Mouse (Mus musculus) urinary bladder, postnatal 14 days (tissue): ENCODE results near the gene Cilp2.
A peak's percentile ranks its signal among the peaks of the same experiment; 100 is the strongest.

Experiments used
- DNase-seq: peaks from one replicate; pipeline ENCODE4 v3.0.0; 2021; ENCODE audit warnings: low spot score

Gene Cilp2

GRCm38 (mm10) chr8:69901484-69902162 lies 14.1 kb upstream of the Cilp2 start:
- DNase-seq, result peak; percentile 98

GRCm38 (mm10) chr8:69900895-69901451 lies 13.5 kb upstream of the Cilp2 start:
- no peak for DNase-seq

- no peak for DNase-seq
These were observed 12.4 kb upstream of the Cilp2 start for GRCm38 (mm10) chr8:69899876-69900275.

GRCm38 (mm10) chr8:69897857-69898256 lies 10.4 kb upstream of the Cilp2 start:
- no peak for DNase-seq

- DNase-seq, result no peak
These were observed 8.4 kb upstream of the Cilp2 start for GRCm38 (mm10) chr8:69895772-69896451.

GRCm38 (mm10) chr8:69894836-69895332 lies 7.4 kb upstream of the Cilp2 start:
- no peak for DNase-seq

GRCm38 (mm10) chr8:69893863-69894262 lies 6.4 kb upstream of the Cilp2 start:
- DNase-seq, result peak; percentile 64

- peak; percentile 58 for DNase-seq
These were observed 3.3 kb upstream of the Cilp2 start for GRCm38 (mm10) chr8:69890813-69891241.

- DNase-seq, result no peak
These were observed 1.4 kb upstream of the Cilp2 start for GRCm38 (mm10) chr8:69888902-69889301.

- no peak for DNase-seq
These were observed 868 bp upstream of the Cilp2 start for GRCm38 (mm10) chr8:69888244-69888866.

GRCm38 (mm10) chr8:69884141-69884540 lies 3.3 kb downstream of the Cilp2 start:
- no peak for DNase-seq

GRCm38 (mm10) chr8:69882833-69883600 lies 4.5 kb downstream of the Cilp2 start:
- DNase-seq, result no peak

- peak; percentile 76 for DNase-seq
These were observed 5.3 kb downstream of the Cilp2 start for GRCm38 (mm10) chr8:69882021-69882756.

- DNase-seq, result no peak
These were observed 6.1 kb downstream of the Cilp2 start for GRCm38 (mm10) chr8:69881261-69881865.

GRCm38 (mm10) chr8:69880841-69881240 lies 6.6 kb downstream of the Cilp2 start:
- no peak for DNase-seq

GRCm38 (mm10) chr8:69879678-69880077 lies 7.8 kb downstream of the Cilp2 start:
- DNase-seq, result no peak

- DNase-seq, result no peak
These were observed 9.5 kb downstream of the Cilp2 start for GRCm38 (mm10) chr8:69877992-69878391.

- DNase-seq, result no peak
These were observed 10.1 kb downstream of the Cilp2 start for GRCm38 (mm10) chr8:69877396-69877795.

- DNase-seq, result no peak
These were observed 10.5 kb downstream of the Cilp2 start for GRCm38 (mm10) chr8:69876967-69877366.

GRCm38 (mm10) chr8:69876097-69876496 lies 11.4 kb downstream of the Cilp2 start:
- no peak for DNase-seq

GRCm38 (mm10) chr8:69874654-69875053 lies 12.8 kb downstream of the Cilp2 start:
- DNase-seq, result no peak
